Mouse (Mus musculus): ENCODE data around the gene Ppp1r9a.

DNA sequence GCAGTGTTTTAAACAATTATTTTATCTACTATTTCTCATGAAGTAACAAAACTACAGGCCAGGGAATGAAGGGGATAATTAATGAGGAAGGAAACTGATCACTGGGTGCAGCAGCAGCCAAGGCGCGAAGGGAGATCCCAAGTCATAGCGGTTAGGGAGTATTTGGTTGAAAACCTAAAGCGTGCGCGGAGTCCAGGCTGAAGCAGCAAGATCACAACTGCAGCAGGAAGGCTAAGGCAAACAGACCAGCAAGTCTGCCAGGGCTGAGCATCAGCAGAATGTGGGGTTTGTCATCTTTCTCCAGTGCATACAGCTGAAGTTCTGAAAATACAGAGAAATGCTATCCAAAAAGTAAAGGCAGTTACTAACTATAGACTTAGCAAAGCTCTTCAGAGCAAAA lies 111.8 kb downstream of the Ppp1r9a start:
- no peak for TF ChIP-seq CTCF (IDR thresholded peaks at IDR 0.05; ENCODE audit: borderline replicate concordance, extremely low read depth, insufficient read depth, insufficient read length)
- no peak for TF ChIP-seq POLR2A (IDR thresholded peaks at IDR 0.05; ENCODE audit: borderline replicate concordance, extremely low read depth, insufficient read depth, insufficient read length, poor library complexity, severe bottlenecking)
